Mouse (Mus musculus): ENCODE results near the gene Adprm.
A peak's percentile ranks its signal among the peaks of the same experiment; 100 is the strongest.

Adprm gene

GRCm38 (mm10) chr11:67076781-67077180 is 24.4 kb upstream of the Adprm start:
- DNase-seq (ENCODE audit: extremely low spot score), result no peak

GRCm38 (mm10) chr11:67075036-67075435 is 22.6 kb upstream of the Adprm start:
- no peak for DNase-seq (ENCODE audit: extremely low spot score)

GRCm38 (mm10) chr11:67072615-67073130 is 20.3 kb upstream of the Adprm start:
- no peak for DNase-seq (ENCODE audit: extremely low spot score)

GRCm38 (mm10) chr11:67067741-67068140 is 15.3 kb upstream of the Adprm start:
- no peak for DNase-seq (ENCODE audit: extremely low spot score)

- DNase-seq (ENCODE audit: extremely low spot score), result no peak
Observed at GRCm38 (mm10) chr11:67062726-67063125, 10.3 kb upstream of the Adprm start.

- no peak for DNase-seq (ENCODE audit: extremely low spot score)
Observed at GRCm38 (mm10) chr11:67061311-67061710, 8.9 kb upstream of the Adprm start.

- no peak for DNase-seq (ENCODE audit: extremely low spot score)
Observed at GRCm38 (mm10) chr11:67054754-67055365, 2.5 kb upstream of the Adprm start.

GRCm38 (mm10) chr11:67051676-67052320 is 596 bp downstream of the Adprm start:
- no peak for DNase-seq (ENCODE audit: extremely low spot score)

GRCm38 (mm10) chr11:67049256-67049655 is 3.1 kb downstream of the Adprm start:
- DNase-seq (ENCODE audit: extremely low spot score), result no peak

GRCm38 (mm10) chr11:67048496-67048895 is 3.9 kb downstream of the Adprm start:
- DNase-seq (ENCODE audit: extremely low spot score), result no peak

- no peak for DNase-seq (ENCODE audit: extremely low spot score)
Observed at GRCm38 (mm10) chr11:67047199-67047598, 5.2 kb downstream of the Adprm start.

- DNase-seq (ENCODE audit: extremely low spot score), result no peak
Observed at GRCm38 (mm10) chr11:67044959-67045358, 7.4 kb downstream of the Adprm start.

GRCm38 (mm10) chr11:67043007-67043406 is 9.4 kb downstream of the Adprm start:
- DNase-seq (ENCODE audit: extremely low spot score), result no peak

GRCm38 (mm10) chr11:67040483-67040882 is 11.9 kb downstream of the Adprm start:
- no peak for DNase-seq (ENCODE audit: extremely low spot score)

GRCm38 (mm10) chr11:67039799-67040198 is 12.6 kb downstream of the Adprm start:
- no peak for DNase-seq (ENCODE audit: extremely low spot score)

GRCm38 (mm10) chr11:67036892-67037291 is 15.5 kb downstream of the Adprm start:
- no peak for DNase-seq (ENCODE audit: extremely low spot score)

GRCm38 (mm10) chr11:67036229-67036628 is 16.2 kb downstream of the Adprm start:
- DNase-seq (ENCODE audit: extremely low spot score), result no peak

- no peak for DNase-seq (ENCODE audit: extremely low spot score)
Observed at GRCm38 (mm10) chr11:67034775-67035485, 17.5 kb downstream of the Adprm start.

- no peak for DNase-seq (ENCODE audit: extremely low spot score)
Observed at GRCm38 (mm10) chr11:67031603-67031915, 20.8 kb downstream of the Adprm start.

GRCm38 (mm10) chr11:67030904-67031602 is 21.3 kb downstream of the Adprm start:
- no peak for DNase-seq (ENCODE audit: extremely low spot score)

GRCm38 (mm10) chr11:67024867-67025477 is 27.4 kb downstream of the Adprm start, which contains the start of gene Tmem220:
TSS of gene Tmem220 (plus strand) at chr11:67025154.
- peak; percentile 99 for DNase-seq (ENCODE audit: extremely low spot score)

All from embryo, embryonic 9.5 days (tissue).